Mouse (Mus musculus) heart, embryonic 16.5 days (tissue): ENCODE results near the gene Obp2b. TPM values are rescaled to one million over a fixed set of nuclear protein-coding genes. Genes with fewer than 3 reads are reported as not detected.
"Not testable (repeated sequence)": the region's sequence is repeated elsewhere in the genome, so short reads cannot be mapped to it uniquely, and the experiment has no call there.

Experiments used
- ATAC-seq: fragments of 200-750 bp; cut with Nextera tagmentation; replicated peaks from 2 replicates; pipeline ENCODE4 v1.8.0; 2017; ENCODE audit warnings: moderate number of reproducible peaks; ENCODE audit not compliant: insufficient read depth, low FRiP score; ENCODE audit errors: extremely low read depth
- H3K27ac ChIP-seq: fragments of 300-500 bp; sonication (generic); 2 replicates; pipeline ENCODE4 v1.5.1; 2014; ENCODE audit warnings: mild to moderate bottlenecking, low read length, control low read depth, moderate library complexity
- H3K27me3 ChIP-seq: fragments of 300-500 bp; sonication (generic); 2 replicates; pipeline ENCODE4 v1.6.1; 2014; ENCODE audit warnings: low read length, mixed read lengths; ENCODE audit not compliant: control insufficient read depth, insufficient read depth
- H3K36me3 ChIP-seq: fragments of 300-500 bp; sonication (generic); 2 replicates; pipeline ENCODE4 v1.6.1; 2014; ENCODE audit not compliant: control insufficient read depth, insufficient read depth
- H3K4me1 ChIP-seq: fragments of 300-500 bp; sonication (generic); 2 replicates; pipeline ENCODE4 v1.6.1; 2014; ENCODE audit warnings: low read length, mixed read lengths; ENCODE audit not compliant: control insufficient read depth, insufficient read depth
- H3K4me2 ChIP-seq: fragments of 300-500 bp; sonication (generic); 2 replicates; pipeline ENCODE4 v1.6.1; 2014; ENCODE audit warnings: low read depth, mild to moderate bottlenecking, control low read depth, low read length
- H3K4me3 ChIP-seq: fragments of 300-500 bp; sonication (generic); 2 replicates; pipeline ENCODE4 v1.5.1; 2014; ENCODE audit warnings: mild to moderate bottlenecking, control low read depth, low read length
- H3K9ac ChIP-seq: fragments of 300-500 bp; sonication (generic); 2 replicates; pipeline ENCODE4 v1.6.1; 2014; ENCODE audit warnings: low read length, control low read depth
- H3K9me3 ChIP-seq: fragments of 300-500 bp; sonication (generic); replicated peaks from 2 replicates; pipeline ENCODE4 v1.6.1; 2016; ENCODE audit warnings: low read length; ENCODE audit not compliant: control insufficient read depth
- WGBS: fragments of 180-500 bp; shearing (Covaris S2); extraction: QIAGEN DNeasy Blood & Tissue Kit; methylation state at CpG from one replicate; pipeline ENCODE4 v1.1.7; 2014; 5-methylcytosine and 5-hydroxymethylcytosine counted together
- polyA plus RNA-seq: library from polyadenylated mRNA; unstranded; fragments of >200 nt; fragmentation: Nextera tagmentation; extraction: Ambion mirVana; gene quantifications from 2 replicates; pipeline ENCODE4 v1.2.1, GENCODE M21; 2015

Gene Obp2b
- polyA plus RNA-seq, 1 experiment from 2014 or later, result not detected

DNA sequence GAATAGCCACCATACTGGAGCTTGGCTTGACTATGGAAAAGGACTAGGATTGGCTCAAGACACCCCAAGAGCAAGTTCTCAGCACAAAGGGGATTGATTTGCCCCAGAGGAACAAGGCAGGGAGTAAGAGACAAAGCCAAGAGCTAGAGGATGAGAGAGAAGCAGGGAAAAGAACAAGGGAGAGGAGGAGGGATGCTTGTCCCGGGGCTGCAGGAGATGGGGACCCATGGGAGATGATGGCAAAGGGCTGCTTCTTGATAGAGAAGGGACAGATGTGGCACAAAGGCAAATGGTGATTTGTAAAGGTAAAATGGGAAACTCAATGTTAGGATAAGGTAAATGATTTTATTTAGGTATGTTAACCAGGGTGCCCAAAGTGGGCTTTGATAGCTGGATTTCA lies 27.8 kb upstream of the Obp2b start:
- not testable (repeated sequence) for H3K9ac ChIP-seq, H3K4me1 ChIP-seq, H3K9me3 ChIP-seq, H3K4me3 ChIP-seq, H3K27ac ChIP-seq, H3K4me2 ChIP-seq, H3K27me3 ChIP-seq, ATAC-seq, H3K36me3 ChIP-seq
- 80% methylated on average over 1 of the region's 1 CpGs for WGBS

DNA sequence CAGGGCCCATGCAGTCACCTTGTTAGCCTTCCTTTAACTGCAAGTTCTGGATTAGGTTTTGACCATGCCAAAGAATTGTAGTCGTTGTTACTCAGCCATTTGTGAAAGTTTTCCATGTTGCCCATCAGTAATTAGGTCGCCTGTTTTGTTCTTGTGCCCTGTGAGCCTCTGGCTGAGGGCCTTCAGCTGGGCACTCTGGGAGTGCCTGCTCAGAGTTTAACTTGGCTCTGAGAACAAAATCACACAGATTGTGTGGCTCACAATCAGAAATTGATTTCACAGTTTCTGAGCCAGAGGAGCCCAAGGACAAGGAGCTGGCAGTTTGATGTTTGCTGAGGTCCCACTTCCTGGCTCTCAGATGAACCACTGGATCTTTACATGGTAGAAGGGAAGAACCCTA lies 27.0 kb upstream of the Obp2b start:
- H3K4me3 ChIP-seq, H3K9me3 ChIP-seq, H3K27me3 ChIP-seq, H3K27ac ChIP-seq, H3K36me3 ChIP-seq, H3K9ac ChIP-seq, H3K4me1 ChIP-seq, H3K4me2 ChIP-seq, ATAC-seq: not testable (repeated sequence)
- 76% methylated on average over 2 of the region's 2 CpGs for WGBS

DNA sequence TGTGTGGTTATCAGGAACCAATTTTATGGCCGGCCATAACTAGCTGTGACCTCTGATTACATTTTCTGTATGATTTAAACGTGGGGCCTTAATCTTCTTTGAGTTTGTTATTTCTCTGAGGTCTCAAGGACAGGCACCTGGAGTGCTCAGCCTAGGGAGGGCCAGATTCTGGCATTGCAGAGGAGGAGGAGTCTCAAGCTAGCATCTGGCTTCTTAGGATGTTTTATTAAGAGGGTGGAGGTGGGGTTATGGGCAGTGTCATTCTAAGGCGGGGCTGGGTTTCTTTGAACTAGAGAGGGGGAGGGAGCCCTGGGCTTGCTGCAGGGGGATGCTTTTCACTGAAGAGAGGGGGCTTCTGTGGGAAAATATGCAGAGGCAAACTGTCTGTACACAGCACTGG lies 25.2 kb upstream of the Obp2b start:
- WGBS, result 23% methylated on average over 3 of the region's 3 CpGs
- H3K36me3 ChIP-seq, H3K27me3 ChIP-seq, H3K9me3 ChIP-seq, H3K4me3 ChIP-seq, H3K27ac ChIP-seq, H3K4me1 ChIP-seq, ATAC-seq, H3K4me2 ChIP-seq, H3K9ac ChIP-seq: not testable (repeated sequence)

DNA sequence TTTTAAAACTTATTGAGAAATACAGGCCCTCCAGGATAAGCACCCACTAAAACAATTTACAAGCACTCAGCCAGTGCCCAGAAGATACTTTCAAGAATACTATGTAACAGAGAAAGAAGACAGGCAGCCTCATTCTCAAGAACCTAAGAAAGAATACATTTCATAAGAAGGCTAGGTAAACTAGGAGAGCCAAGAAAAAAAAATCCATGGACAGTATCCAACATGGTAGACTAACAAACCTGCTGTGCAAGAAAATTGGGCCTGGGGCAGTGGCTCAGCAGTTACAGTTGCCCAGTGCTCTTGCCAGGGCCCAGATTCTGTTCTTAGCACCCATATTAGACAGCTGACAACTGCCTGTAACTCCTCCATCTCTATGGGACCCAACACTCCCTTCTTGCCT lies 19.6 kb upstream of the Obp2b start:
- H3K36me3 ChIP-seq, result no peaks in the 10 kb centered on the region
- H3K4me2 ChIP-seq, result no peak overlapping the region
- peaks cover 5% of the 10 kb centered on the region for H3K9me3 ChIP-seq
- ATAC-seq, result no peak
- H3K9ac ChIP-seq, result no peak overlapping the region
- H3K4me3 ChIP-seq, result no peak overlapping the region
- H3K4me1 ChIP-seq, result no peaks in the 10 kb centered on the region
- no peaks in the 10 kb centered on the region for H3K27me3 ChIP-seq
- H3K27ac ChIP-seq, result no peak overlapping the region

DNA sequence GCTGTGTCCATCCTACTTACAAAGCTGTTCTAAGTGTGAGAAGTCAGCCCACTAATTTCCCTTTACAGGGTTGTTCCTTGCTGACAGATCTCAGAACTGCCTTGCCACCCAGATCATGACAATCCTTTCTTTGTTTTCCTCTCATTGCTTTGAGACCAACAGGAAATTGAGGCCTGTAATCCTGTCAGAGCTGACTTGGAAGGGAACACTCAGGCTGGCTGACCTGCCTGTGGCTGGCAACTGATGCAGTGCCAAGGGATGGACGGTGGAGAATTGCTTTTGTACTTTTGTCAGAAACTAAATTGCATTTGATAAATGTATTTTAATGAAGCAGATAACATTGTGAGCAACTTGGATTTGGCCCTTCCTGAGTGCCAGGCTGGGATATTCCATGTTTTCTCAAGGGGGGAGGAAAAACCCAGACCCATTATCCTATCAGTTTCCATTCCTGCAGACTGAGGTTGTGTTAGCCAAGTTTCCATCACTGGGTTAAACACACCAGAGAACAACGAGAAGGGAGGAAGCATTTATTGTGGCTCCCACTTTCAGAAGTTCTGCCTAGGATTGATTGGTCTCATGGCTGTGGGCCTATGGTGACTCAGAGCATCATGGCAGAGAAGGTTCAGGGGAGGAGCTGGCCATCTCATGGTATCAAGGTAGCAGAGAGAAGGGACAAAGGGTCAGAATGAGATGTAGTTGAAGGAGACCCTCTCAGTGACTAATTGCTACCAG lies 3.4 kb upstream of the Obp2b start:
- H3K27me3 ChIP-seq, result no peaks in the 10 kb centered on the region
- H3K36me3 ChIP-seq, result no peaks in the 10 kb centered on the region
- H3K4me3 ChIP-seq, result no peak overlapping the region
- H3K4me1 ChIP-seq, result no peaks in the 10 kb centered on the region
- H3K27ac ChIP-seq, result no peak overlapping the region
- no peak for ATAC-seq
- H3K4me2 ChIP-seq, result no peak overlapping the region
- 48% methylated on average over 2 of the region's 2 CpGs for WGBS
- no peaks in the 10 kb centered on the region for H3K9me3 ChIP-seq
- H3K9ac ChIP-seq, result no peak overlapping the region

DNA sequence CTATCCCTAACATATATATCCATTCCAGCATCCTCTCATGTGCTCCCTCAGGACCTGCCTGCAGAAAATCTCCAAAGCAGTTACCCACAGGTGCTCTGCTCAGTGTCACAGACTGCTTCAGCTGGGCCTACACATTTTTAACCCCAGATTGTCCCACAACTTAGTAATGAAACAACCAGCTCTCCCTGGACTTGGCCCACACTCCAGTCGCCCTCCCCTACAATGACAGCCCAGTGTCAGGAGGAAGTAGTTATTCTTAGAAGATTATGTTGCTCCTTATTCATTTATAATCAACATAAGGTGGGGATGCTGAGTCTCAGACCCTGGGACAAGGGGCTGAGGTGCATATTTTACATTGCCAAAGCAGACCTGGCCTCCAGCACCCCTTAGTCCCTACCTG lies 4.9 kb downstream of the Obp2b start:
- Histone ChIP-seq H3K4me1 (no peaks in the 10 kb centered on the region), H3K36me3 (no peaks in the 10 kb centered on the region), H3K27ac (no peak overlapping the region), H3K9ac (no peak overlapping the region), H3K27me3 (no peaks in the 10 kb centered on the region), H3K9me3 (no peaks in the 10 kb centered on the region), H3K4me2 (no peak overlapping the region), H3K4me3 (no peak overlapping the region)
- WGBS, result 60% methylated on average over 1 of the region's 1 CpGs
- no peak for ATAC-seq

DNA sequence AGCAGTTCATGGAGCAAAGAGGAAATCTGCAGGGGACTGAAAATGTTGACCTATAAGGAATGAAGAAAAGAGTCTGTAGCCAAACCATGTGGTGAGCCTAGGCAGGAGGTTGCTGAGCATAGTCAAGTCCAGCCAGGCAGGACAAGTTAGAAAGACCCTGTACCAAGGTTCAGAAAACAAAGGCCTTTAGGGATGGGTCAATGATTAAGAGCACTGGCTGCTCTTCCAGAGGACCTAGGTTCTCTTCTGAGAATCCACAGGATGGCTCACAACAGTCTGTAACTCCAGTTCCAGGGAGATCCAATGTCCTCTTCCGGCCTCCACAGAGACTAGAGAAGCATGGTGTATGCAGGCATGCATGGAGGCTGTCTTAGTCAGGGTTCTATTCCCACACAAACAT lies 17.4 kb downstream of the Obp2b start:
- peaks cover 5% of the 10 kb centered on the region for H3K9me3 ChIP-seq
- no peaks in the 10 kb centered on the region for H3K27me3 ChIP-seq
- H3K4me3 ChIP-seq, result no peak overlapping the region
- H3K4me1 ChIP-seq, result no peaks in the 10 kb centered on the region
- 81% methylated on average over 1 of the region's 1 CpGs for WGBS
- ATAC-seq, result no peak
- no peak overlapping the region for H3K27ac ChIP-seq
- no peaks in the 10 kb centered on the region for H3K36me3 ChIP-seq
- H3K4me2 ChIP-seq, result no peak overlapping the region
- H3K9ac ChIP-seq, result no peak overlapping the region

DNA sequence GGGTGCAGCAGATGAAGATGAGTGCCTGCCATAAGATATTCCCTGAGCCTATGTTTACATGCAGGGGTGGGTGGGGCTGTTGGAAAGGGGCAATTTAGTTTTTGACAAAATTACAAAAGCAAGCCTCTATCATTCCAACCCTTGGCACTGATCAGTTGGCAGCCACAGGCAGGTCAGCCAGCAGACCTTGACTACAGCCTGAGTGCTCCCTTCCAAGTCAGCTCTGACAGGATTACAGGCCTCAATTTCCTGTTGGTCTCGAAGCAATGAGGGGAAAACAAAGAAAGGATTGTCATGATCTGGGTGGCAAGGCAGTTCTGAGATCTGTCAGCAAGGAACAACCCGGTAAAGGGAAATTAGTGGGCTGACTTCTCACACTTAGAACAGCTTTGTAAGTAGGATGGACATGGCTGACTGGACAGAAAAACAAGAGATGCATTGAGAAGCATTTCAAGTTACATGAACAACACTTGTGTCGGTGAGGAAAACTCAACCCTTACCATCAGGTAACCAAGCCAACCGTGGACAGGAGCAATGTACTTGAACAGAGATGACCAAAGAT lies 21.3 kb downstream of the Obp2b start:
- no peak overlapping the region for H3K4me2 ChIP-seq
- H3K9ac ChIP-seq, result no peak overlapping the region
- H3K9me3 ChIP-seq, result peaks cover 5% of the 10 kb centered on the region
- 58% methylated on average over 4 of the region's 4 CpGs for WGBS
- no peak overlapping the region for H3K4me3 ChIP-seq
- H3K36me3 ChIP-seq, result no peaks in the 10 kb centered on the region
- no peaks in the 10 kb centered on the region for H3K27me3 ChIP-seq
- H3K4me1 ChIP-seq, result no peaks in the 10 kb centered on the region
- H3K27ac ChIP-seq, result no peak overlapping the region
- no peak for ATAC-seq

DNA sequence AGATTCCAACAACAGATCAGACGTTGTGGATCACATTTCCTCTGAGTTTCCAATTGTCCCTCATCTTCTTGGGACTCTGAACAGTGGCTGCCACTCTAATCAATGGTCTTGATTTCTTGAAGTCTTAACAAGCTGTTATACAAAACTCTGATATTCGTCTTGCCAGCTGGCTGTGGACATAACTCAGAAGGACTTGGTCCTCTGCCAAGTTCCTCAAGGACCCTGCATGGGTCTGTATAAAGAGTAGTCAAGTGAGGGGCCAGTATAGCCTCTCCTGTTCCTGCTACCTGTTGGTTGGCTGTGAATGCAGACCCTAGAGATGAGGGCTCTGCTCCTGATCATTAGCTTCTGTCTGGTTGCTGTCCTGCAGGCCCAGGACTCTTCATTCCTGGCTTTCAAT lies 28.5 kb downstream of the Obp2b start, which contains the start of gene Lcn3:
TSS of gene Lcn3 (plus strand) at position 301 of the 400 bp plus-strand sequence.
- Histone ChIP-seq H3K4me2 (no peak within 1 kb of the TSS), H3K4me3 (no peak within 1 kb of the TSS), H3K4me1 (no peaks in the 10 kb centered on the region), H3K27ac (no peak within 1 kb of the TSS), H3K9ac (no peak within 1 kb of the TSS), H3K27me3 (no peaks in the 10 kb centered on the region), H3K9me3 (no peaks in the 10 kb centered on the region), H3K36me3 (no peaks in the 10 kb centered on the region)
- WGBS, result 31% methylated on average over 2 of the region's 2 CpGs
- ATAC-seq, result no peak
